Mouse (Mus musculus) midbrain, postnatal 0 days (tissue): Measurements from ENCODE around the gene Pole3. TPM values are rescaled to one million over a fixed set of nuclear protein-coding genes. Genes with fewer than 3 reads are reported as not detected.

Experiments
- ATAC-seq: fragments of 200-750 bp; cut with Nextera tagmentation; 2 replicates; pipeline ENCODE4 v1.8.0; 2017; ENCODE audit warnings: moderate number of reproducible peaks, mild to moderate bottlenecking, moderate TSS enrichment, moderate library complexity; ENCODE audit not compliant: low FRiP score
- DNase-seq: peaks from one replicate; pipeline ENCODE4 v3.0.0-alpha.2; 2015; ENCODE audit warnings: low spot score
- H3K27ac ChIP-seq: fragments of 300-500 bp; sonication (generic); 2 replicates; pipeline ENCODE4 v1.5.1; 2014; ENCODE audit warnings: low read depth, mild to moderate bottlenecking, low read length, mixed read lengths
- H3K27me3 ChIP-seq: fragments of 300-500 bp; sonication (generic); 2 replicates; pipeline ENCODE4 v1.6.1; 2014; ENCODE audit warnings: low read length, control low read depth, mixed read lengths; ENCODE audit not compliant: insufficient read depth
- H3K36me3 ChIP-seq: fragments of 300-500 bp; sonication (generic); 2 replicates; pipeline ENCODE4 v1.6.1; 2014; ENCODE audit warnings: low read length, control low read depth, mixed read lengths; ENCODE audit not compliant: insufficient read depth
- H3K4me1 ChIP-seq: fragments of 300-500 bp; sonication (generic); 2 replicates; pipeline ENCODE4 v1.6.1; 2014; ENCODE audit warnings: mild to moderate bottlenecking, control low read depth, antibody characterized with exemption, low read length, mixed read lengths; ENCODE audit not compliant: insufficient read depth
- H3K4me2 ChIP-seq: fragments of 300-500 bp; sonication (generic); 2 replicates; pipeline ENCODE4 v1.6.1; 2014; ENCODE audit warnings: low read depth, mild to moderate bottlenecking, low read length, mixed read lengths; ENCODE audit not compliant: poor library complexity, severe bottlenecking
- H3K4me3 ChIP-seq: fragments of 300-500 bp; sonication (generic); 2 replicates; pipeline ENCODE4 v1.5.1; 2014; ENCODE audit warnings: low read depth, mild to moderate bottlenecking, low read length, moderate library complexity
- H3K9ac ChIP-seq: fragments of 300-500 bp; sonication (generic); replicated peaks from 2 replicates; pipeline ENCODE4 v1.6.1; 2014; ENCODE audit warnings: mild to moderate bottlenecking, low read length, moderate library complexity, mixed read lengths; ENCODE audit not compliant: poor library complexity, severe bottlenecking
- H3K9me3 ChIP-seq: fragments of 300-500 bp; sonication (generic); 2 replicates; pipeline ENCODE4 v1.6.1; 2016; ENCODE audit warnings: low read length, control low read depth
- CTCF ChIP-seq: IDR thresholded peaks from 2 replicates; pipeline ENCODE4 v1.5.1; 2016; ENCODE audit warnings: antibody characterized with exemption, mild to moderate bottlenecking
- WGBS: fragments of 180-500 bp; shearing (Covaris S2); extraction: QIAGEN DNeasy Blood & Tissue Kit; methylation state at CpG from one replicate; pipeline ENCODE4 v1.1.7; 2014; 5-methylcytosine and 5-hydroxymethylcytosine counted together
- polyA plus RNA-seq: library from polyadenylated mRNA; unstranded; fragments of >200 nt; fragmentation: Nextera tagmentation; extraction: Ambion mirVana; gene quantifications from 2 replicates; pipeline ENCODE4 v1.2.1, GENCODE M21; 2015
- total RNA-seq: library from RNA; depleted of rRNA; stranded (reverse); fragments of >200 nt; gene quantifications from 2 replicates; pipeline ENCODE4 v1.2.3, GENCODE M21; 2014

The Pole3 gene
- total and polyA plus RNA-seq, 2 experiments from 2014 or later: 25.6 to 57.3 TPM

DNA sequence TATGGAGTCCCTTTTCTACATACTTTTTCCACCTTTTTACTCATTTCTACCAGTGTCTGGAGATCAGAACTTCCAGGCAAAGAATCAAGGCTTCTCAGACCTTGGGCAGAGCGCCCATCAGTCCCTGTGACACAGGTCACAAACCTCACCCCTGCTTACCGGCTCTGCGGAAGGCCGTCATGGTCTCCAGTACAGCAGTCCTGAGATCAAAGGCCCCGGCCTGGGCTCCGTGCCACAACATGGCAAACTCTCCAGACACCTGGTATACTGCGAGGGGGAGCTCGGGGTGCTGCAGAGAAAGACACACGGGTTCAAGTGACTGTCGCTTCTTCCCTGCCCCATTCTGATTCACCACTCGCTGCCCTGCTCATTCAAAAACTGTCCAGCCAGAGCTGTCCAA is 14.9 kb downstream of the Pole3 start:
- Histone ChIP-seq H3K9ac (no peak overlapping the region), H3K4me2 (no peak overlapping the region), H3K4me1 (no peaks in the 10 kb centered on the region), H3K27ac (no peak overlapping the region), H3K36me3 (peaks cover 46% of the 10 kb centered on the region), H3K27me3 (no peaks in the 10 kb centered on the region), H3K4me3 (no peak overlapping the region), H3K9me3 (no peaks in the 10 kb centered on the region)
- ATAC-seq (no peak), DNase-seq (no peak)
- 85% methylated on average over 11 of the region's 11 CpGs for WGBS
- TF ChIP-seq CTCF: no peak

DNA sequence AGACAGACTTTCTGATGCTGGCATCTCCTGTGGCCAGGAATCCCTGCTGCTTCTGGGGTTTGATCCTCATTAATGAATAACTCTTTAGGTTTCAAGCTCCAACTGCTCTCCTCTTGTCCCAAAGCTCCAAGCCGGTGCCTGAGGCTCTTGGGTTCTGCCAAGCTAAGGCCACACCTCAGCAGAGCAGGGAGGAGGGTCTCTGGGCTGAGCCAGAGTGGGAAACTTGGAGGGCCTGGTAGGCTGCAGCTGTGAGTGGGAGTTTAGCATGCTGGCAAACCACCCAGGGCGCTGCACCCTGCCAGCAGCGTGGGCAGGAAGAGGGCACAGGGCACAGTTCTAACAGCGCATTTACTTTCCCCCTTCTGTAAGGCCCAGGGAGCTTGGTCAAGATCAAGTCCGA is 16.0 kb downstream of the Pole3 start:
- no peaks in the 10 kb centered on the region for H3K27me3 ChIP-seq
- no peaks in the 10 kb centered on the region for H3K9me3 ChIP-seq
- DNase-seq: no peak
- H3K27ac ChIP-seq: no peak overlapping the region
- H3K4me1 ChIP-seq: no peaks in the 10 kb centered on the region
- H3K4me3 ChIP-seq: no peak overlapping the region
- peaks cover 46% of the 10 kb centered on the region for H3K36me3 ChIP-seq
- TF ChIP-seq CTCF: no peak
- no peak for ATAC-seq
- 88% methylated on average over 5 of the region's 5 CpGs for WGBS
- no peak overlapping the region for H3K9ac ChIP-seq
- no peak overlapping the region for H3K4me2 ChIP-seq

DNA sequence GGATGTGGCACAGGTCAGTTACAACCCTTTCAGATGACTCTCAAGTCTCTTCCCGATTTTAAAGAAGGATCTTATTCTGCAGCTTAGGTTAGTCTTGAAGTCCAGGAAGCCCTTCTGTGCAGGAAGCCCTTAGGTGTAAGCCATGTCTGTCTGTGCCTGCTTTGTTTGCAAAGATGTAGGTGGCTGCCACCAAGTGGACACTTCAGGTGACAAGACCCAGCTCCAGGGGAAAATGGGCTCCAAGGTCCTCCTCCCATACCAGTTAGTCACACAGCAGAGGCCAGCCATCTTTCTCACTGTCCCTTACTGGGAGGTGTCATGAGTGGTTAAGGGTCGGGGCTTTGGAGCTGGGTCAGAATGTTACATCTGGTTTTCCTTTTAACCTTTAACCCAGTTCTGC is 18.1 kb downstream of the Pole3 start:
- DNase-seq (peak; percentile 53), ATAC-seq (no peak)
- H3K27ac ChIP-seq: no peak overlapping the region
- no peak overlapping the region for H3K4me2 ChIP-seq
- no peaks in the 10 kb centered on the region for H3K4me1 ChIP-seq
- 81% methylated on average over 2 of the region's 2 CpGs for WGBS
- no peaks in the 10 kb centered on the region for H3K9me3 ChIP-seq
- TF ChIP-seq CTCF: peak; percentile 64
- H3K4me3 ChIP-seq: no peak overlapping the region
- no peak overlapping the region for H3K9ac ChIP-seq
- H3K27me3 ChIP-seq: no peaks in the 10 kb centered on the region
- H3K36me3 ChIP-seq: peaks cover 33% of the 10 kb centered on the region

DNA sequence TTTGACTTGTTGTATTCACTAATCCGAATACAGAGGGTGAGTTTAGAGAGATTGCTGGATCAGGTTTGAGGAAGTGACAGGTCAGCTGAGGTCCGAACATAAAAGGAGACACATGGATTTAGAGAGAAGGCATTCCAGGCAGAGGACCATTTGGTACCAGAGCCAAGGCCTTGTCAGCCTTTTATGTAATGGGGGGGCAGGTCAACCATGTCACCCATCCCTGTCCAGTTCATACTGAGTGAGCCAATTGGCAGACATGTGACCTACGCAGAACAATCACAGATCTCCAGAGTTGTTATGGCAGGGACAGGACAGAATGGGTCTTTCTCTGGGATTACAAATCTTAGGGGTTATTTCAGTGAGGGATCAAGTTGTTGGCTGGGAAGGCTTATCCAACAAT is 18.9 kb downstream of the Pole3 start:
- Histone ChIP-seq H3K4me3 (no peak overlapping the region), H3K9ac (no peak overlapping the region), H3K27me3 (no peaks in the 10 kb centered on the region), H3K27ac (no peak overlapping the region), H3K4me2 (no peak overlapping the region), H3K9me3 (no peaks in the 10 kb centered on the region), H3K4me1 (peaks cover 5% of the 10 kb centered on the region; the same call in 1 of the 2 replicates), H3K36me3 (peaks cover 25% of the 10 kb centered on the region)
- 86% methylated on average over 3 of the region's 3 CpGs for WGBS
- ATAC-seq (no peak), DNase-seq (no peak)
- TF ChIP-seq CTCF: no peak

DNA sequence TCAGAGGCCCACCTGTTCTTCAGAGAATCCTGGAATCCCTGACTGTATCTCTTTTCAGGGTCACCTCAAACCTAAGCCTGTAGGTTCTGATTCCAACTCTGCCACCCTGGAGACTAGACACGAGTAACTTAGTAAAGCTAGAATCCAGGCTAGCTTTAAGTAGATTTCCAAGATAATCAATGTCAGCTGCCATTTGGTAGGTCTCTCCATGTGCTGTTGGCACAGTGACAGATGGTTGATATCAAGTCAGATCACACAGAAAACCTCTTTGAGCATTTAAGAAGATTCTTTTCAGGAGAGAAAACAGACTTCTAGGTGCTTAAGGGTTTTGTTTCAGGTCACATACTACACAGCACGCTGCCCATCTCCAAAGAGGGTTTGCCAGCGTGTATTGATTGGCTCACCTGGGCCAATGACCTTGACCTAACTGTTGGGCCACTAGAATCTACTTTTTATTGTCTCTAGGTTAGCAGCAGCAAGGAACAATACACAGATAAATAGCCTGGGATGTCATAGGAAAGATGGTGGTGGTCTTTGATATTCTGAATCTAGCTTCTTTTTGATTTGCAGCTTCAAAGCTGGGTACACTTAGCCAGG is 21.4 kb downstream of the Pole3 start, which contains the start of gene Hdhd3:
Gene Hdhd3 (minus strand): TSS at position 94 of the 597 bp plus-strand sequence.
- DNase-seq (no peak), ATAC-seq (no peak)
- TF ChIP-seq CTCF: no peak
- Histone ChIP-seq H3K27ac (peak within 1 kb of the TSS; percentile 62), H3K4me1 (peaks cover 6% of the 10 kb centered on the region; the same call in 1 of the 2 replicates), H3K9me3 (no peaks in the 10 kb centered on the region), H3K27me3 (no peaks in the 10 kb centered on the region), H3K9ac (peak within 1 kb of the TSS; percentile 60), H3K36me3 (peaks cover 12% of the 10 kb centered on the region), H3K4me2 (peak within 1 kb of the TSS; percentile 55), H3K4me3 (peak within 1 kb of the TSS; percentile 68)
- WGBS: 85% methylated on average over 3 of the region's 3 CpGs

DNA sequence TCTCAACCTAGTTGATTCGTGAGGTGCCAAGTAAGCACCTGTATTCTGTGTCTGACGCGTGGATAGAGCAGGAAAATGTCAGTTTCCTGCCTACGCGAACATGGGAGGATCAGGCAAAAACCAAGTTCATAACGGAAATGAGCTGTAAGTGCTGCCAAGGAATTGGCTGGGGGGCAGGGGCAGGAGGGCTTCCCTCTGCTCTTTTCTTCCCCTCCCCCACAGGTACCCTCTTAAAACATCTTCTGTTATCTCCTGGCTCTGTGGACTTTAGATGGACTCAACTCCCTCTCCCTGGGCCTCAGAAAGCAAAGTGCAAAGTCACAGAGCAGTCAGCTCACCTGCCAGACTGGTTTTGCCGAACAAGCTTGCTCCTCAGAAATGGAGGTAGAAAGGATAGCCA is 21.9 kb downstream of the Pole3 start:
- TF ChIP-seq CTCF: no peak

More for the DNA sequence above, 21.9 kb downstream of the Pole3 start:
- Histone ChIP-seq H3K4me3 (no peak overlapping the region), H3K9me3 (no peaks in the 10 kb centered on the region), H3K9ac (no peak overlapping the region), H3K27me3 (no peaks in the 10 kb centered on the region), H3K36me3 (peaks cover 11% of the 10 kb centered on the region), H3K4me1 (peaks cover 6% of the 10 kb centered on the region; the same call in 1 of the 2 replicates), H3K4me2 (no peak overlapping the region), H3K27ac (no peak overlapping the region)
- WGBS: 77% methylated on average over 7 of the region's 7 CpGs
- ATAC-seq (no peak), DNase-seq (no peak)
